Mouse (Mus musculus) lung, postnatal 0 days (tissue): ENCODE measurements around the gene Brat1. TPM values are rescaled to one million over a fixed set of nuclear protein-coding genes. Genes with fewer than 3 reads are reported as not detected.

Source experiments
- ATAC-seq: fragments of 200-750 bp; cut with Nextera tagmentation; 2 replicates; pipeline ENCODE4 v1.8.0; 2017; ENCODE audit warnings: moderate library complexity
- DNase-seq: peaks from one replicate; pipeline ENCODE4 v3.0.0-alpha.2; 2016; ENCODE audit warnings: low spot score
- H3K27ac ChIP-seq: fragments of 300-500 bp; sonication (generic); 2 replicates; pipeline ENCODE4 v1.5.1; 2014; ENCODE audit warnings: antibody characterized with exemption, mild to moderate bottlenecking, low read length, mixed read lengths
- H3K27me3 ChIP-seq: fragments of 300-500 bp; sonication (generic); replicated peaks from 2 replicates; pipeline ENCODE4 v1.6.1; 2014; ENCODE audit warnings: low read length, mixed read lengths; ENCODE audit not compliant: insufficient read depth
- H3K36me3 ChIP-seq: fragments of 300-500 bp; sonication (generic); 2 replicates; pipeline ENCODE4 v1.6.1; 2014; ENCODE audit warnings: low read length, mixed read lengths; ENCODE audit not compliant: insufficient read depth
- H3K4me1 ChIP-seq: fragments of 300-500 bp; sonication (generic); 2 replicates; pipeline ENCODE4 v1.6.1; 2014; ENCODE audit warnings: antibody characterized with exemption, low read depth, low read length, mixed read lengths; ENCODE audit not compliant: insufficient read depth
- H3K4me2 ChIP-seq: fragments of 300-500 bp; sonication (generic); replicated peaks from 2 replicates; pipeline ENCODE4 v1.6.1; 2014; ENCODE audit warnings: low read depth, mild to moderate bottlenecking, low read length, moderate library complexity, mixed read lengths
- H3K4me3 ChIP-seq: fragments of 300-500 bp; sonication (generic); 2 replicates; pipeline ENCODE4 v1.5.1; 2014; ENCODE audit warnings: low read depth, low read length
- H3K9ac ChIP-seq: fragments of 300-500 bp; sonication (generic); replicated peaks from 2 replicates; pipeline ENCODE4 v1.6.1; 2014; ENCODE audit warnings: low read depth, mild to moderate bottlenecking
- H3K9me3 ChIP-seq: fragments of 300-500 bp; sonication (generic); 2 replicates; pipeline ENCODE4 v1.6.1; 2016; ENCODE audit warnings: low read length, mixed read lengths
- CTCF ChIP-seq: IDR thresholded peaks from 2 replicates; pipeline ENCODE4 v1.5.1; 2016; ENCODE audit warnings: antibody characterized with exemption, mild to moderate bottlenecking
- EP300 ChIP-seq: IDR thresholded peaks from 2 replicates; pipeline ENCODE4 v1.6.1; 2016; ENCODE audit warnings: antibody characterized with exemption, mild to moderate bottlenecking, control low read depth
- WGBS: fragments of 180-500 bp; shearing (Covaris S2); extraction: QIAGEN DNeasy Blood & Tissue Kit; methylation state at CpG from one replicate; pipeline ENCODE4 v1.1.7; 2014; 5-methylcytosine and 5-hydroxymethylcytosine counted together
- polyA plus RNA-seq: library from polyadenylated mRNA; unstranded; fragments of >200 nt; fragmentation: Nextera tagmentation; extraction: Ambion mirVana; gene quantifications from 2 replicates; pipeline ENCODE4 v1.2.1, GENCODE M21; 2015

The Brat1 gene
- polyA plus RNA-seq, 1 experiment from 2014 or later: 16.1 TPM

- no peak within 1 kb of the TSS for H3K27ac ChIP-seq
- peaks cover 3% of the 10 kb centered on the region for H3K36me3 ChIP-seq
- H3K4me2 ChIP-seq: no peak within 1 kb of the TSS
- H3K27me3 ChIP-seq: no peaks in the 10 kb centered on the region
- ATAC-seq (no peak), DNase-seq (no peak)
- no peaks in the 10 kb centered on the region for H3K9me3 ChIP-seq
- H3K9ac ChIP-seq: no peak within 1 kb of the TSS
- H3K4me3 ChIP-seq: no peak within 1 kb of the TSS
- WGBS: 58% methylated on average over 13 of the region's 13 CpGs
- no peak for TF ChIP-seq CTCF
- TF ChIP-seq EP300: no peak
- no peaks in the 10 kb centered on the region for H3K4me1 ChIP-seq
Observed at GRCm38 (mm10) chr5:140723822-140724221, 19.0 kb downstream of the Brat1 start, which contains the start of gene Amz1. TSS of gene Amz1 (plus strand) at chr5:140724127.

GRCm38 (mm10) chr5:140726062-140726839, 21.4 kb downstream of the Brat1 start:
- 73% methylated on average over 7 of the region's 7 CpGs for WGBS
- TF ChIP-seq CTCF: no peak
- no peak for TF ChIP-seq EP300

GRCm38 (mm10) chr5:140726946-140727740, 22.3 kb downstream of the Brat1 start:
- H3K9ac ChIP-seq: no peak overlapping the region
- no peaks in the 10 kb centered on the region for H3K4me1 ChIP-seq
- H3K4me2 ChIP-seq: no peak overlapping the region
- no peaks in the 10 kb centered on the region for H3K36me3 ChIP-seq
- DNase-seq: no peak
- H3K4me3 ChIP-seq: no peak overlapping the region
- H3K27me3 ChIP-seq: no peaks in the 10 kb centered on the region
- TF ChIP-seq EP300 (no peak), CTCF (no peak)
- no peak for ATAC-seq
- H3K27ac ChIP-seq: no peak overlapping the region
- WGBS: 73% methylated on average over 17 of the region's 17 CpGs
- no peaks in the 10 kb centered on the region for H3K9me3 ChIP-seq

More at GRCm38 (mm10) chr5:140726062-140726839, 21.4 kb downstream of the Brat1 start:
- Histone ChIP-seq H3K4me3 (no peak overlapping the region), H3K4me1 (no peaks in the 10 kb centered on the region), H3K4me2 (no peak overlapping the region), H3K9ac (no peak overlapping the region), H3K36me3 (no peaks in the 10 kb centered on the region), H3K27ac (no peak overlapping the region), H3K9me3 (no peaks in the 10 kb centered on the region), H3K27me3 (no peaks in the 10 kb centered on the region)
- no peak for ATAC-seq
- no peak for DNase-seq

GRCm38 (mm10) chr5:140731040-140731797, 26.4 kb downstream of the Brat1 start:
- no peak for DNase-seq
- WGBS: 76% methylated on average over 11 of the region's 11 CpGs
- Histone ChIP-seq H3K36me3 (no peaks in the 10 kb centered on the region), H3K4me2 (no peak overlapping the region), H3K9ac (no peak overlapping the region), H3K4me1 (peaks cover 5% of the 10 kb centered on the region; the same call in 1 of the 2 replicates), H3K4me3 (no peak overlapping the region), H3K27me3 (0 out of 2 replicates have a peak, but pooled peaks cover 8% of the 10 kb centered on the region), H3K9me3 (no peaks in the 10 kb centered on the region), H3K27ac (no peak overlapping the region)
- TF ChIP-seq EP300: no peak
- no peak for TF ChIP-seq CTCF
- no peak; the same call in 1 of the 2 replicates for ATAC-seq

GRCm38 (mm10) chr5:140732195-140732594, 27.4 kb downstream of the Brat1 start:
- no peak for ATAC-seq
- DNase-seq: no peak
- Histone ChIP-seq H3K4me1 (peaks cover 5% of the 10 kb centered on the region; the same call in 1 of the 2 replicates), H3K9me3 (no peaks in the 10 kb centered on the region), H3K4me3 (no peak overlapping the region), H3K27ac (no peak overlapping the region), H3K9ac (no peak overlapping the region), H3K27me3 (0 out of 2 replicates have a peak, but pooled peaks cover 8% of the 10 kb centered on the region), H3K4me2 (no peak overlapping the region), H3K36me3 (no peaks in the 10 kb centered on the region)
- 63% methylated on average over 4 of the region's 4 CpGs for WGBS
- peak; percentile 51 for TF ChIP-seq CTCF
- no peak for TF ChIP-seq EP300
